8 mouse cellular contexts compared by ENCODE assay signal in genomic region chr7:142460636-142461077, GRCm38 (mm10). TPM values are rescaled to one million over a fixed set of nuclear protein-coding genes. Genes with fewer than 3 reads are reported as not detected.
DNase-seq lines count a peak whose midpoint lies in the region; ATAC-seq and TF ChIP-seq lines count a peak whose summit lies in the region.

Gene Lsp1 (plus strand): TSS chr7:142460809.

- no peak within 1 kb of the TSS for H3K4me3 ChIP-seq in embryonic facial prominence, embryonic 12.5 days
- peak within 1 kb of the TSS; percentile 23; the same call in 1 of the 2 replicates for H3K4me3 ChIP-seq in heart, postnatal 0 days (ENCODE audit: low read depth, low read length)
- peak within 1 kb of the TSS; percentile 48 for H3K4me3 ChIP-seq in macrophage (ENCODE audit: inconsistent target)

- DNase-seq in spleen, postnatal 36 days (ENCODE audit: low spot score in 2 of 2), result peak; percentile 66 to 69
- no peak for DNase-seq in spleen, adult 12 weeks (ENCODE audit: low spot score)
- no peak for DNase-seq in heart, postnatal 0 days (ENCODE audit: low spot score)
- no peak for DNase-seq in embryo, embryonic 10.5 days (ENCODE audit: low spot score)
- DNase-seq in cerebellum, postnatal 25 days, result no peak
- DNase-seq in kidney, postnatal 14 days, result no peak

- 96% methylated on average over 7 of the region's 7 CpGs for WGBS in embryonic facial prominence, embryonic 12.5 days
- WGBS in heart, postnatal 0 days, result 89% methylated on average over 7 of the region's 7 CpGs
- WGBS in macrophage (ENCODE audit: missing documents), result 10% methylated on average over 7 of the region's 7 CpGs

- TF ChIP-seq EP300 in heart, postnatal 0 days (IDR thresholded peaks at IDR 0.05; ENCODE audit: low read depth), result no peak

- H3K9me3 ChIP-seq in embryonic facial prominence, embryonic 12.5 days, result no peaks in the 10 kb centered on the region
- no peaks in the 10 kb centered on the region for H3K9me3 ChIP-seq in heart, postnatal 0 days (replicated peaks; ENCODE audit: control insufficient read depth, low read length)

- H3K9ac ChIP-seq in embryonic facial prominence, embryonic 12.5 days, result no peak within 1 kb of the TSS
- H3K9ac ChIP-seq in heart, postnatal 0 days (replicated peaks; ENCODE audit: low read depth, low read length), result peak within 1 kb of the TSS; percentile 30; the same call in 1 of the 2 replicates

- no peaks in the 10 kb centered on the region for H3K27me3 ChIP-seq in embryonic facial prominence, embryonic 12.5 days
- no peaks in the 10 kb centered on the region for H3K27me3 ChIP-seq in heart, postnatal 0 days (ENCODE audit: control insufficient read depth, insufficient read depth, low read length)

- no peaks in the 10 kb centered on the region for H3K36me3 ChIP-seq in embryonic facial prominence, embryonic 12.5 days
- no peaks in the 10 kb centered on the region for H3K36me3 ChIP-seq in heart, postnatal 0 days (replicated peaks; ENCODE audit: control insufficient read depth, insufficient read depth, low read length)
- H3K36me3 ChIP-seq in macrophage (ENCODE audit: inconsistent target), result no peaks in the 10 kb centered on the region

- no peak within 1 kb of the TSS for H3K4me2 ChIP-seq in embryonic facial prominence, embryonic 12.5 days (replicated peaks)
- H3K4me2 ChIP-seq in heart, postnatal 0 days (ENCODE audit: low read depth, low read length), result peak within 1 kb of the TSS; percentile 37; the same call in 1 of the 2 replicates

- peak within 1 kb of the TSS; percentile 99 for H3K27ac ChIP-seq in embryonic facial prominence, embryonic 12.5 days
- H3K27ac ChIP-seq in heart, postnatal 0 days (ENCODE audit: low read depth), result peak within 1 kb of the TSS; percentile 97
- H3K27ac ChIP-seq in macrophage, result peak within 1 kb of the TSS; percentile 93

- peaks cover 35% of the 10 kb centered on the region for H3K4me1 ChIP-seq in embryonic facial prominence, embryonic 12.5 days
- peaks cover 67% of the 10 kb centered on the region for H3K4me1 ChIP-seq in heart, postnatal 0 days (ENCODE audit: control insufficient read depth, insufficient read depth)

- TF ChIP-seq CTCF in heart, postnatal 0 days (IDR thresholded peaks at IDR 0.05; ENCODE audit: low read depth), result no peak

- H3K79me2 ChIP-seq in macrophage (ENCODE audit: inconsistent target), result peaks cover 50% of the 10 kb centered on the region

- no peak for ATAC-seq in embryonic facial prominence, embryonic 12.5 days (ENCODE audit: insufficient number of reproducible peaks, insufficient read depth, low FRiP score, low TSS enrichment)
- ATAC-seq in heart, postnatal 0 days (ENCODE audit: insufficient read depth, low read depth), result no peak

RNA-seq across cellular contexts. Expression of gene Lsp1, which starts in this region (rescaled TPM):
- polyA plus RNA-seq in embryonic facial prominence, embryonic 12.5 days (2016; fragmentation: Nextera tagmentation; extraction: Ambion mirVana), result 24.5 and 24.7 TPM in 2 replicates
- 20.8 and 84.4 TPM in 2 replicates for total RNA-seq in heart, postnatal 0 days (2014; rRNA removed; ENCODE audit: low replicate concordance)
- polyA plus RNA-seq in heart, postnatal 0 days (2015; fragmentation: Nextera tagmentation; extraction: Ambion mirVana), result 47.7 and 53.1 TPM in 2 replicates
- 10 to 100 TPM in 24 of 26 experiments, 1 to 10 TPM in 2; 7.9 to 51.4 (median 34.9) TPM for total RNA-seq in macrophage (2018; cell fraction: chromatin; rRNA removed)
- total RNA-seq in macrophage (2018; cell fraction: cytosol; rRNA removed), result 100 to 1,000 TPM in 12 of 26 experiments, 10 to 100 TPM in 14; 29.4 to 203 (median 91.2) TPM
- total RNA-seq in macrophage (2018; cell fraction: nucleus; rRNA removed), result 100 to 1,000 TPM in 2 of 26 experiments, 10 to 100 TPM in 24; 17.9 to 115 (median 43.2) TPM
- polyA plus RNA-seq in macrophage (2018), result 30.8 to 130 TPM (median 114 TPM) in 3 replicates

Comparison
In these comparisons a context has a peak if more than half of its experiments do, and no peak if none do; other contexts are left out.
1. DNase-seq: peak in spleen, postnatal 36 days (2 of 2); none in spleen, adult 12 weeks (single experiment), heart, postnatal 0 days (single experiment), embryo, embryonic 10.5 days (single experiment), cerebellum, postnatal 25 days (0 of 2) and kidney, postnatal 14 days (single experiment).
2. Peak in every context shown above with its lines, with median percentiles within 50 percentile points of each other: H3K27ac ChIP-seq.